Mouse (Mus musculus) adrenal gland, adult 8-10 months (tissue): ENCODE data around the gene Srsf10. TPM values are rescaled to one million over a fixed set of nuclear protein-coding genes. Genes with fewer than 3 reads are reported as not detected.

Source experiments
- DNase-seq: peaks from one replicate; pipeline ENCODE4 v3.0.0; 2022
- total RNA-seq, 4 experiments: library from RNA; stranded (reverse); gene quantifications; 2 replicates each; pipeline ENCODE4 v1.2.4; 2022

Gene Srsf10
- total RNA-seq, 4 experiments from 2014 or later = 93.3 to 127 (median 104) TPM

- peak; percentile 62 for DNase-seq
Measured at GRCm38 (mm10) chr4:135856223-135857091, 910 bp downstream of the Srsf10 start.

DNA sequence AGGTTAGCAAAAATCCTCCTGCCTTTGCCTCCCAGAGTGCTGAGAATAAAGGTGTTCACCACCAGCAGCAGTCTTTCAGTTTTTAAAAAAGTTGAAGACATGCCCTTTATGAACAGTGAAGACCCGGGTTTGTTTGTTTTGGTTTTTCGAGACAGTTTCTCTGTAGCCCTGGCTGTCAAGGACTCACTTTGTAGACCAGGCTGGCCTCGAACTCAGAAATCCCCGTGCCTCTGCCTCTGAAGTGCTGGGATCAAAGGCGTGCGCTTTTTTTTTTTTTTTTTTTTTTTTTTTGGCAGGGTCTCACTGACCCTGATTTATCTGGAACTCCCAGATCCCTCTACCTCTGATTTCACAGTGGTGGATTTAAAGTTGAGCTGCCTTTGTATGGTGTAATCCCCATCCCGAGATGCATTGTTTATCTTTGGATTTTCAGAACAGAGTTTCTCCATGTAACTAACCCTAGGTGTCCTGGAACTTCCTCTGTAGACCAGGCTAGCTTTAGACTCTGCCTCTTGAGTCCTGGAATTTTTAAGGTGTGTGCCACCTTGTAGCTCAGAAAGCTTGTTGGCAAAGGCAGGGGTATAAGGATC is 2.1 kb downstream of the Srsf10 start:
- no peak for DNase-seq

GRCm38 (mm10) chr4:135868996-135869395 is 13.4 kb downstream of the Srsf10 start:
- DNase-seq = no peak

DNA sequence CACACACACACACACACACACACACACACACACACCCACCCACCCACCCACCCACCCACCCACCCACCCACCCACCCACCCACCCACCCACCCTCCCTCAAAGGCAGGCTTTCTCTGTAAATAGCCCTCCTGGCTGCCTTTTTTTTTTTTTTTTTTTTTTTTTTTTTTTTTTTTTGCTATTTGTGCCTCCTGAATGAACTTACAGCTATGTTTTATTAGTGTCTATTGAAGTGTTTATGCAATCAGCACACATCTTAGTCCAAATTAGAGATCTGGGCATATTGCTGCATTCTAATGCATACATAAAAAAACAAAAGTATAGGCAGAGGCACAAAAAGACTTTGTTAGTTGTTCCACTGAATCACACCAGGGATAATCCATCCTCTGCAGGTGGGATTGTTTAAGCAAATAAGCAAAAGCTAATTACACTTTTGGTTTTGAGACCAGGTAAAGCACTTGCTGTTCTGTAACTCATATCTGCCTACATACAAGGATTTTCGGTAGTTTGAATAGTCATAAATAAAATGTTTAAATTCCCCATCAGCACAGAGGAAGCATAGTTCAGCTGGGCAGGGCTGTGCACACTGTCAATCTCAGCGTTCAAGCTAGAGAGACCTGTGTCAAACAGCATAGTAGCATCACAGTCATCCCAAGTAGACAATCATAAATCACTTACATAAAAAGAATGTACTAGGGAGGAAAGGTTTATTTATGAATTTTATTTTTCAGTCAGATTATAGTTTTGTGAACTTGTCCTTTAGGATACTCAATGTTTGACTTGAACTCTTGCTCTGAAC is 14.9 kb downstream of the Srsf10 start:
- DNase-seq = no peak

GRCm38 (mm10) chr4:135872015-135872414 is 16.5 kb downstream of the Srsf10 start:
- DNase-seq = no peak

- no peak for DNase-seq
Measured at GRCm38 (mm10) chr4:135872589-135873391, 17.2 kb downstream of the Srsf10 start.

- peak; percentile 88 for DNase-seq
Measured at GRCm38 (mm10) chr4:135873526-135874202, 18.1 kb downstream of the Srsf10 start, which contains the start of gene Pnrc2. TSS of gene Pnrc2 (minus strand) at chr4:135873850.

DNA sequence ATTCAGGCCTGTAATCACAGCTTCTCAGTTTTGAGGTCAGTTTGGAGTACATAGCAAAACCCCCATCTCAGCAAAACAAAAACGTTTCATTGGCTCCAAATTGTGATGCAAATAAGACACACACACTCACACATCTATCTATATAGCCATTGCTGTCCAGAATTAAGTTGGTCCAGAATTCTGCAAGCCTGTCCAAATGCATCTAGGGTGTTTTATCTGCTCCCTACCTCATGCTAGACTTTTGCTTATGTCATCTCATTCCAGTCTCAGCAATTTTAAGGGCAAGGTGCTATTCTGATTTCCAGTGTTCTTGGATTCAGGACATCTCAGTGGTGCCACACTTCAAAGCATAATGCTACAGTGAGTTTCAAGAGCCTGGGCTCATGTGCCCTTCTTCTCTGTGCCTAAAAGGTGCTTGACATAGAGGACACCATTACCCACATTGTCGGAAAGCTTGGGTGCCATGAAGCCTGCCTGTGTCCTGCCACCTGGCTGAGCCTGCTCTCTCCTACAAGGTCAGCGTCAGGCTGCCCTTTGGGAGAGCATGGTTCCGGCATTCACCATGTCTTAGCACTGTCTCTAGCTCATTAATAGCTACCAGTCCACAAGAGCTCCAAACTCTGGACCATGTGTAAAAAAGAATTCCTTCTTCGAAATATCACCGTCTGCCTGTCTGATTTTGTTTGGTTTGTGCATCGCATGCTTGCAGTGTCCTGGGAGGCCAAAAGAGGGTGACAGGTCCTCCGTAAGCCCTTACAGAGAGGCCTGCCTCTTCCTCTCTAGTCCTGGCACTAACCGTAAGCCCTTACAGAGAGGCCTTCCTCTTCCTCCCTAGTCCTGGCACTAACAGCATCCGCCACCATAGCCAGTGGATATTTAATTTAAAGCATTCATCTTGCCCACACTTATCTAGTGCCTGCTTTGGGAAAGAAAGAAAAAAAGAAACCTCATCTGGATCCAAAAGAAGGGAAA is 19.3 kb downstream of the Srsf10 start:
- no peak for DNase-seq

- no peak for DNase-seq
Measured at GRCm38 (mm10) chr4:135875546-135875945, 20.0 kb downstream of the Srsf10 start.

DNA sequence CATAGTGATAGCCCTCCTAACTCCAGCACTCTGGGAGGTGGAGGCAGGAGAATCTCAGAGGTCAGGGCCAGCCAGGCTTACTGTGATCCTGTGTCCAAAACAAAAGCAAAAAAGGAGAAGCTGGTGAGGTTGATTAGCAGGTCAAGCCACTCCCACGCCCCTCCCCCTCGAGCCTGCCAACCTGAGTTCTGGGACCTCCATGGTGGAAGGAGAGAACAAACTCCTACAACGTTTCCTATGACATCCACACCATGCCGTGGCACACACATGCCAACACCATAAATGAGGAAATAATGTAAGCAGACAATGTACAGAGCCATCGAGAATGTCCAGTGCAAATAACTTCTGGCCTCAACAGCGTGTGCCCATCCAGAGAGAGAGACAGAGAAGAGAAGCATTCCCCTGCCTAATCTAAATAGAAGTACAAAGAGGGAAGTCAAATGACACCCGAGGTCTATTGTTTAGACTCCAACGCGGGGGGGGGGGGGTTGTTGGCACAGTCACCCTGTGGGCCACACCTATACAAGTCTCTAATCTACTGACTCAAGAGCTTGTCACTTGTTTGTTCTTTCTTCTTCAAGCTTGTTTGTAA is 20.5 kb downstream of the Srsf10 start:
- peak; percentile 60 for DNase-seq

DNA sequence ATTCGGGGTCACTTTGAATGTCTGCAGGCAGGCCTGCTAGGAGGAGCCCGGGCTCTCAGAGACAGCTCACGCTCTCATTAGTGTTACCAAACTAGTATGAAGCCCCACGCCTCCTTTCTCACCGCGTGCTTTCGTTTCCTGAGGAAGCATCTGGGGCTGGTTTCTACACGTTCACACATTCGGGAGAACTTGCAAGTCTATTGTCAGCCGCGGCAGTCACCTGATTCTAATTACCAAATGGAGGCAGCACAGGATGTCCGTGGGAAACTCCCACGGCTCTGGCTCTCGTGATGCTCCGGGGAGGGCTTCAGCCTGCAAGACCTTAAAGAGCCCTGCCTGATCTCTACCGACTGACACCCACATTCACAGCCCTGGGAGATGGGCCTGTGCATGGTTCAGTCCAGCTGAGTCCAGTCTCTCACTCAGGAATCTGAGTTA is 21.1 kb downstream of the Srsf10 start:
- DNase-seq = peak; percentile 74

DNA sequence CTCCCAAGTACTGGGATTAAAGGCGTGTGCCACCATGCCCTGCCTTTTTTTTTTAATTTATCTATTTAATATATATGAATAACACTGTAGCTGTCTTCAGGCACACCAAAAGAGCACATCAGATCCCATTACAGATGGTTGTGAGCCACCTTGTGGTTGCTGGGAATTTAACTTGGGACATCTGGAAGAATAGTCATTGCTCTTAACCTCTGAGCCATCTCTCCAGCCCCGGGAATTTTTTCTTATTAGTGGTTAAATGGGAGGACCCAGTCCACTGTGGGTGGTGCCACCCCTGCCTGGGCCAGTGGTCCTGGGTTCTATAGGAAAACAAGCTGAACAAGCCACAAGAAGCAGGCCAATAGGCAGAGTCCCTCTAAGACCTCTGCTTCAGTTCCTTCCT is 22.2 kb downstream of the Srsf10 start:
- no peak for DNase-seq

DNA sequence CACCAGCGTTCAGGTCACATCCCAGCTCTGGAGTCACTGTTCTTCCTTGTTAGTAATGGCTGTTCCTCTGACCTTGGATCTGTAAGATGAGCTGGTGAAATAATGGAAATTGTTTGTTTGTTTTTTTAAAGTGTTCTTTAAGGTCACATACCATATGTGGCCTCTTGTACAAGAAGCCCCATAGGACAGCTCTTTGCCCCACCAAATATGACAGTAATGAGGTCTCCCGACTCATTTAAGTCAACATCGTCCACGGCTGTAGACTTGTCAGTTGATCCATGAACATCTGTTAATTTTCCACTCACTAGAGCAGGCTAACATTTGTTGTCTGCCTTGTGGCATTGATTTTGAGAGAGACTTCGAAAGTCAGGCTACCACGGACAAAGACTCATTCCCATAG is 23.5 kb downstream of the Srsf10 start:
- no peak for DNase-seq

GRCm38 (mm10) chr4:135880018-135880417 is 24.5 kb downstream of the Srsf10 start:
- DNase-seq = no peak

GRCm38 (mm10) chr4:135880576-135880975 is 25.0 kb downstream of the Srsf10 start:
- no peak for DNase-seq

GRCm38 (mm10) chr4:135882023-135882422 is 26.5 kb downstream of the Srsf10 start:
- no peak for DNase-seq

DNA sequence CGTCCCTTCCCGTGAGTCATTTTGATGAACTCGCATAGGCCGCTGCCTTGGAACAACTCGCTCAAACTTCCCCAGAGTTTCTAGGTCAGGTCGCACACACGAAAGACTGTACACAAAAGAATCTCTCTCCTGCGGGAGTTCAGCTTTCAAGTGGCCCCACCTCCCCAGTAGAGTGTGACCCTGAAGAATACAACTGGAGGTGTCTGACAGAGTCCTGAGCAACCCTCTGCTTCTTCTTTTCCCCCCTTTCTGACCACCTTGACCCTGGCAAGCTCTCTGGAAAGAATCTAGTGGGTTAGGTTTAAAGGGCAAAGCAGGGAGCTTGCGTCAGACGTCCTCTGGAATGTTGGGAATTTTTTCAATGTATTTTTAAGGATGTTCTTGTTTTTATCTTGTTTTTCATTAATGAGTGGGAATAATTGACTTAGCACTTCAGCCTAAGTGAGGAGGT is 27.9 kb downstream of the Srsf10 start:
- DNase-seq = peak; percentile 68

GRCm38 (mm10) chr4:135883881-135884516 is 28.5 kb downstream of the Srsf10 start:
- no peak for DNase-seq

- no peak for DNase-seq
Measured at GRCm38 (mm10) chr4:135884531-135884930, 29.0 kb downstream of the Srsf10 start.
